Mouse (Mus musculus): ENCODE data around the gene Klhl3.

DNA sequence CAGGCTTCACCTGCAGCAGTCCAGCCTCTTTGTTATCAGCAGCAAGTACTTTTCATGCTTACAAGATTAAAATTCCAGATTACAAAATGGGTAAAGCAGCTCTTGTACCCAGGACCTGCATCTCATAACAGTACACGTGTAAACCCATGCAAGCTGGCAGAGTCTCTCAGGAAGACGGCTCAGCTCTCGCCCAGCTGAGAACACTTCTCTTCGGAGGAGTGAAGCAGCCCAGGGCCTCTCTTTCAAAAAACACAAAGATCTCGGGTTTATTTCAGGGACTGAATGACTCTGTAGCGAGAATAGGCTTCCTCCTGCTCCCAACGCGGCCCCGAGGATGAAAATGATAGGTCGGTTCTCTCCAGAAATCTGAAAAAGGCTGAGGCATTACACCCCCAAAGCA lies 128.8 kb downstream of the Klhl3 start:
- TF ChIP-seq POLR2A (IDR thresholded peaks at IDR 0.05; ENCODE audit: low read depth, low read length) = no peak
- TF ChIP-seq CTCF (IDR thresholded peaks at IDR 0.05; ENCODE audit: extremely low read depth, insufficient read length, insufficient replicate concordance, low read depth, low read length) = no peak

All from small intestine, adult 2 months (tissue).